Mouse (Mus musculus): ENCODE measurements around the gene Cpa3. TPM values are rescaled to one million over a fixed set of nuclear protein-coding genes. Genes with fewer than 3 reads are reported as not detected.

Cpa3 gene
- polyA plus RNA-seq, 1 experiment from 2014 or later, result 0.29 TPM

Small RNA genes lying within 50 kb of the gene (microRNA-seq; reads per million reads assigned to microRNA genes)
- not detected for gene Mir7007

Other genes starting within 250 kb of the Cpa3 start
- 12.3 and 12.5 TPM in 2 replicates for gene Hps3, start 206.9 kb downstream of the Cpa3 start, polyA plus RNA-seq (2015; fragmentation: Nextera tagmentation; extraction: Ambion mirVana)
- 15.3 and 19.5 TPM in 2 replicates for gene Hltf, start 184.4 kb downstream of the Cpa3 start, polyA plus RNA-seq (2015; fragmentation: Nextera tagmentation; extraction: Ambion mirVana)
- gene Gyg, start 86.9 kb downstream of the Cpa3 start, polyA plus RNA-seq (2015; fragmentation: Nextera tagmentation; extraction: Ambion mirVana), result 53.8 and 70.2 TPM in 2 replicates
- gene Cpb1, start 33.6 kb upstream of the Cpa3 start, polyA plus RNA-seq (2015; fragmentation: Nextera tagmentation; extraction: Ambion mirVana), result 0.06 TPM in 1 of 2 replicates, not detected in the other
- gene Agtr1b, start 125.0 kb upstream of the Cpa3 start, polyA plus RNA-seq (2015; fragmentation: Nextera tagmentation; extraction: Ambion mirVana), result 0.40 TPM in 1 of 2 replicates, not detected in the other